Mouse (Mus musculus): ENCODE data around the gene Pla2g6. TPM values are rescaled to one million over a fixed set of nuclear protein-coding genes. Genes with fewer than 3 reads are reported as not detected.

The Pla2g6 gene
- polyA plus RNA-seq, 1 experiment, result 28.9 TPM

GRCm38 (mm10) chr15:79325742-79326141, 2.4 kb downstream of the Pla2g6 start:
- no peak overlapping the region for H3K4me3 ChIP-seq (ENCODE audit: insufficient read depth, low read length)
- peaks cover 3% of the 10 kb centered on the region; the same call in 1 of the 2 replicates for H3K4me1 ChIP-seq (ENCODE audit: control insufficient read depth, insufficient read depth, low read length)
- no peak for TF ChIP-seq POLR2A (IDR thresholded peaks at IDR 0.05; ENCODE audit: extremely low read depth, insufficient read depth, low read length)
- H3K27ac ChIP-seq (ENCODE audit: insufficient read depth, low read length), result no peak overlapping the region

- no peak for TF ChIP-seq CTCF (IDR thresholded peaks at IDR 0.05; ENCODE audit: extremely low read depth, insufficient read depth, low read length)
- TF ChIP-seq POLR2A (IDR thresholded peaks at IDR 0.05; ENCODE audit: extremely low read depth, insufficient read depth, low read length), result no peak
- Histone ChIP-seq H3K27ac (ENCODE audit: insufficient read depth, low read length) (no peak overlapping the region), H3K4me1 (ENCODE audit: control insufficient read depth, insufficient read depth, low read length) (peaks cover 3% of the 10 kb centered on the region; the same call in 1 of the 2 replicates), H3K4me3 (ENCODE audit: insufficient read depth, low read length) (no peak overlapping the region)
These were observed 3.8 kb downstream of the Pla2g6 start for GRCm38 (mm10) chr15:79324373-79324772.

GRCm38 (mm10) chr15:79323791-79324155, 4.4 kb downstream of the Pla2g6 start:
- Histone ChIP-seq H3K4me3 (ENCODE audit: insufficient read depth, low read length) (no peak overlapping the region), H3K4me1 (ENCODE audit: control insufficient read depth, insufficient read depth, low read length) (peaks cover 3% of the 10 kb centered on the region; the same call in 1 of the 2 replicates), H3K27ac (ENCODE audit: insufficient read depth, low read length) (peak overlapping the region; percentile 43; the same call in 1 of the 2 replicates)
- TF ChIP-seq CTCF (IDR thresholded peaks at IDR 0.05; ENCODE audit: extremely low read depth, insufficient read depth, low read length) (no peak), POLR2A (IDR thresholded peaks at IDR 0.05; ENCODE audit: extremely low read depth, insufficient read depth, low read length) (no peak)

- H3K27ac ChIP-seq (ENCODE audit: insufficient read depth, low read length), result peak overlapping the region; percentile 43; the same call in 1 of the 2 replicates
These were observed 5.0 kb downstream of the Pla2g6 start for GRCm38 (mm10) chr15:79322991-79323790.

GRCm38 (mm10) chr15:79322281-79322990, 5.8 kb downstream of the Pla2g6 start:
- TF ChIP-seq POLR2A (IDR thresholded peaks at IDR 0.05; ENCODE audit: extremely low read depth, insufficient read depth, low read length) (no peak), CTCF (IDR thresholded peaks at IDR 0.05; ENCODE audit: extremely low read depth, insufficient read depth, low read length) (no peak)
- Histone ChIP-seq H3K4me1 (ENCODE audit: control insufficient read depth, insufficient read depth, low read length) (peaks cover 3% of the 10 kb centered on the region; the same call in 1 of the 2 replicates), H3K27ac (ENCODE audit: insufficient read depth, low read length) (no peak overlapping the region), H3K4me3 (ENCODE audit: insufficient read depth, low read length) (no peak overlapping the region)

More at GRCm38 (mm10) chr15:79322991-79323790, 5.0 kb downstream of the Pla2g6 start:
- no peak for TF ChIP-seq CTCF (IDR thresholded peaks at IDR 0.05; ENCODE audit: extremely low read depth, insufficient read depth, low read length)
- TF ChIP-seq POLR2A (IDR thresholded peaks at IDR 0.05; ENCODE audit: extremely low read depth, insufficient read depth, low read length), result no peak
- Histone ChIP-seq H3K4me1 (ENCODE audit: control insufficient read depth, insufficient read depth, low read length) (peaks cover 3% of the 10 kb centered on the region; the same call in 1 of the 2 replicates), H3K4me3 (ENCODE audit: insufficient read depth, low read length) (no peak overlapping the region)

DNA sequence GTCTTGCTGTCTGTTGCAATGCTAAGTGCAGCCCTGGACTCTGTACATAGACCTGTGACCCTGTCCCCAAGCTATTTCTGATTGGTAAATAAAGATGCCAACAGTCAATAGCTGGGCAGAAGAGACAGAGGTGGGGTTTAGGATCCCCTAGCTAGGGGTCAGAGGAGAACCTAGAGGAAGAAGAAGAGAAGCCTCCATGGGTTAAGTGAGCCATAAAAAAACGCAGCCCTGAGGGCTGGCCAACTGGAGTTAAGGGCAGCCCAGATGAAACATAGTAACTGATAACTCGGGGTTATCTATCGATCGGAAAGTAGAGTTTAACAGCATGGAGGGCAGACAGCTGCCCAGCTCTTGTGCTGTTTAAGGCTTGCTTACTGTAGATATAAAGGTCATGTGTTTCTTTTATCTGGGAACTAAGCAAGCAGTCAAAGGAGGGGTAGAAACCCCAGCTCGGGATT, 6.4 kb downstream of the Pla2g6 start:
- Histone ChIP-seq H3K27ac (ENCODE audit: insufficient read depth, low read length) (no peak overlapping the region), H3K4me3 (ENCODE audit: insufficient read depth, low read length) (no peak overlapping the region), H3K4me1 (ENCODE audit: control insufficient read depth, insufficient read depth, low read length) (no peaks in the 10 kb centered on the region)
- TF ChIP-seq CTCF (IDR thresholded peaks at IDR 0.05; ENCODE audit: extremely low read depth, insufficient read depth, low read length) (no peak), POLR2A (IDR thresholded peaks at IDR 0.05; ENCODE audit: extremely low read depth, insufficient read depth, low read length) (no peak)

DNA sequence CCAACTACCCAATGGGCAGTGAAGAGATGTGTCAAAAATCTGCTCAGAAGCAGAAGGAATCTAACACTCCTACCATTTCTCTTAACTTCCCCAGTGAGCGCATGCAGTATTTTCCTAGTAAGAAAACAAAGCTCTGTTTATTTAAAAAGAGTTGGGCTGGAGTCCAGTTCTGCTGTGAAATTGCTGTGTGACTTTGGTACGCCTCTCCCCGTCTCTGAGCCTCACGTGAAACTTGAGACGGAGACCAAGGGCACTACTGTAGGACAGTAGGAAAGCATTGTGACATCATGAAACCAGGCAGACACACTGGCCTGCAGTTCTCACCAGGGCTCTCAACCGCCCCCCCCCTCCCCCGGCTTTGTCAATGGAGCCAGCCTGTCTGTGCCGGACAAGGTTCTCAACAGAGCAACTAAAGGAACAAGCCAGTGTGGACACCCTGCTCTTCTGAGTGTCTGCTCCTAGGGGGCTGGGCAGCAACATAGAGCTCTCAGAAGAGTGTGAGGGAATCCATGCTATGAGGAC, 14.3 kb downstream of the Pla2g6 start:
- no peak overlapping the region for H3K27ac ChIP-seq (ENCODE audit: insufficient read depth, low read length)
- TF ChIP-seq CTCF (IDR thresholded peaks at IDR 0.05; ENCODE audit: extremely low read depth, insufficient read depth, low read length), result no peak
- TF ChIP-seq POLR2A (IDR thresholded peaks at IDR 0.05; ENCODE audit: extremely low read depth, insufficient read depth, low read length), result no peak
- H3K4me1 ChIP-seq (ENCODE audit: control insufficient read depth, insufficient read depth, low read length), result no peaks in the 10 kb centered on the region
- H3K4me3 ChIP-seq (ENCODE audit: insufficient read depth, low read length), result no peak overlapping the region

DNA sequence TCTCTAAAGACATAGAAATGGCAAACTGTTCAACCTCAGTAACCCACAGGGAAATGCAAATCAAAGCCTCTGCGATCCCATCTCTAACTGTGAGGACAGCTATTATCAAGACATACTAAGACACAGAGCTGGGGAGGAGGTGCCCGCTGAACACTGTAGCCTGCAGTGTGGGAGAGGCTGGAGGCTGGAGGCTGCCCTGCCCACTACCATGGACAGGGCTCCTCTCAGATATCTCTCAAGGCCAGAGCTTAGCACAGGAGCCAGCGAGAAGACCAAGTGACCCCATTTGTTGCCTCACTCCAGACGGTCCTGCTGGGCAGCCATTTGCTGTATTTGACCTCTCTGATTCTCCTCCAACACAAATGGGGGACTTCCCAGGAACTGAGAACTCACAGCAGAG, 20.3 kb downstream of the Pla2g6 start:
- TF ChIP-seq POLR2A (IDR thresholded peaks at IDR 0.05; ENCODE audit: extremely low read depth, insufficient read depth, low read length), result no peak
- no peak for TF ChIP-seq CTCF (IDR thresholded peaks at IDR 0.05; ENCODE audit: extremely low read depth, insufficient read depth, low read length)
- Histone ChIP-seq H3K27ac (ENCODE audit: insufficient read depth, low read length) (no peak overlapping the region), H3K4me1 (ENCODE audit: control insufficient read depth, insufficient read depth, low read length) (no peaks in the 10 kb centered on the region), H3K4me3 (ENCODE audit: insufficient read depth, low read length) (no peak overlapping the region)

DNA sequence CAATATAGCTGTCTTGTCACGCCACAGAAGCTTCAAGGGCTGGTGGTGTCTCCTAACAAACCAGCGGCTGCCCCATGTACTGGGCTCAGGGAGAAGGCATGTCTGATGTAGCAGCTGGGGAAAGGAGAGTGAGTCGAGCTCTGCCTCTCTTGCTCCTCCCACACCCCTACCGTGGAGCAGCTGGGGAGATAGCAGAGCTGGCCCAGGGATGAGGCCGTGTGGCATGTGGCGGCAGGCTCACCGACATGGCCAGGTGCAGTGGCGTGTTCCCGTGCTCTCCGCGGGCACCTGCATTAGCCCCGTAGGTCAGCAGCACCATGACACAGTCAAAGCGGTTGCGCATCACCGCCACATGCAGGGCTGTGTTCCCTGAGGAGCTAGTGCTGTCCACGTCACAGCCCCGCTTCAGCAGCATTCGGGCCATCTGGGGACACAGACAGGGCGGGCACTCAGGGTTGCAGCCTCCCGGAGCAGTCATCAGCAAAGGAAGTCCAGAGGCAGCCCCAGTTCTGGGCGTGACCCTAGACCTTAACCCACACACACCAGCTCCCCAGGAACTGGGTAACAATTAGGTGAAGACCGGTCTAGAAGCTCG, 22.1 kb downstream of the Pla2g6 start:
- TF ChIP-seq CTCF (IDR thresholded peaks at IDR 0.05; ENCODE audit: extremely low read depth, insufficient read depth, low read length) (no peak), POLR2A (IDR thresholded peaks at IDR 0.05; ENCODE audit: extremely low read depth, insufficient read depth, low read length) (no peak)
- Histone ChIP-seq H3K27ac (ENCODE audit: insufficient read depth, low read length) (no peak overlapping the region), H3K4me1 (ENCODE audit: control insufficient read depth, insufficient read depth, low read length) (no peaks in the 10 kb centered on the region), H3K4me3 (ENCODE audit: insufficient read depth, low read length) (no peak overlapping the region)

All from cortical plate, adult 2 months (tissue).